In the genomic region with DNA sequence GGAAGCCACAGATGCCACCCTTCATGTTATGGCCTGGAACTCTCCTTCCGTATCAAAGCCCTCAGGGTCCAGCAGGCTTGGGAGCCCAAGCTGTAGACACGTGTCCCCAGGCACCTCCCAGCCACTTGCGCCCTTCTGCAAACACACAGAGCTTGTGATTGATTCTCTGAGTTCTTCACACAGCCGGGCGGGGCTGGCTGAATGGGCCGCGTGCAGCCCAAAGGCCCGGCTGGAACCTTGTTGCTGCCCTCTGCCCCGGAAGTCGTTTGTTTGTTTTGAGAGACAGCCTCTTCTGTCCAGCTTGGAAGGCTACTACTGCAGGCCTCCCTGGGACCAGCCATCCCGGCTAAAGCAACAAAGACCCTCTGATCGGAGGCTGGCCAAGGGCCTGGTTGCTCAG, we compare ENCODE assay signal across 8 mouse cellular contexts.
DNase-seq lines count a peak whose midpoint lies in the region.

No protein-coding gene starts in this region.

- no peaks in the 10 kb centered on the region for H3K36me3 ChIP-seq in embryonic facial prominence, embryonic 10.5 days (replicated peaks)

- H3K4me1 ChIP-seq in embryonic facial prominence, embryonic 10.5 days: peaks cover 51% of the 10 kb centered on the region

- H3K4me3 ChIP-seq in embryonic facial prominence, embryonic 10.5 days: no peak overlapping the region

- DNase-seq in adrenal gland, postnatal 36 days: peak; percentile 40 to 70
- DNase-seq in embryonic facial prominence, embryonic 10.5 days (ENCODE audit: low spot score): peak; percentile 54
- peak; percentile 45 for DNase-seq in kidney, adult 11 months
- DNase-seq in lung, adult 18-20 months: peak; percentile 26 to 48
- DNase-seq in layer of hippocampus, adult 9-10 months (ENCODE audit: low spot score): no peak
- no peak for DNase-seq in cerebellum, adult 9-11 months
- no peak for DNase-seq in ovary, postnatal 14 days (ENCODE audit: low spot score)
- no peak for DNase-seq in right cerebral cortex, postnatal 10 days (ENCODE audit: low spot score in 2 of 2)

- H3K27ac ChIP-seq in embryonic facial prominence, embryonic 10.5 days (replicated peaks): peak overlapping the region; percentile 70

- H3K27me3 ChIP-seq in embryonic facial prominence, embryonic 10.5 days (replicated peaks; ENCODE audit: low read depth, poor library complexity, severe bottlenecking): peaks cover 32% of the 10 kb centered on the region

- no peaks in the 10 kb centered on the region for H3K9me3 ChIP-seq in embryonic facial prominence, embryonic 10.5 days

- 24% methylated on average over 12 of the region's 12 CpGs for WGBS in embryonic facial prominence, embryonic 10.5 days

Comparison
In these comparisons a context has a peak if more than half of its experiments do, and no peak if none do; other contexts are left out.
1. DNase-seq: peak in adrenal gland, postnatal 36 days (2 of 2), embryonic facial prominence, embryonic 10.5 days (single experiment), kidney, adult 11 months (single experiment) and lung, adult 18-20 months (2 of 2); none in layer of hippocampus, adult 9-10 months (single experiment), cerebellum, adult 9-11 months (single experiment), ovary, postnatal 14 days (single experiment) and right cerebral cortex, postnatal 10 days (0 of 2).